10 mouse cellular contexts compared by ENCODE assay signal in the genomic region with DNA sequence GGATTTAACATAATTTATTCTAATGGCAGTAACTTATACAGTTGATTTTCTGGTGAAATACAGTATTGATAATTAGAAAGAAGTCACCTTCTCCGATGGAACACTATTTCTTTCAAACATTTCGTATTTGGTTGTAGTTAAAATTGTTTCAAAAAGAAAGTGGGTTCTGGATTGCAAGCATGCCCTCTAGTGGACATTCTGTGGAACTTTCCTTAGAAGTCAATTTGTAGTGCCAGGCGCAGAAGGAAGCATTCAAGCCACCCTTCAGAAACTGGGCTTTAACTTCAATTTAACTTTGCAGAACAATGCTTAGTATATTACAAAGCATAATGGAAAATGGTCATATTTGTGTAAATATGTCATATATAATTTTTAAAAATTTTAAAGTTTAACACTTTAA.
A peak's percentile ranks its signal among the peaks of the same experiment; 100 is the strongest.
DNase-seq lines count a peak whose midpoint lies in the region; ATAC-seq lines count a peak whose summit lies in the region.
"Had no signal": no experiment of that assay in that cellular context is flagged by ENCODE, and none has a peak within 500 bp of the region (broad histone marks: within the 10 kb centered on the region; RNA-seq: fewer than 3 reads in every experiment).

No protein-coding gene starts in this region.

- H3K9ac ChIP-seq in midbrain, embryonic 14.5 days (replicated peaks; ENCODE audit: low read length) = no peak overlapping the region
- no peak overlapping the region for H3K9ac ChIP-seq in midbrain, embryonic 15.5 days
- H3K9ac ChIP-seq: embryonic facial prominence, embryonic 12.5 days; limb, embryonic 13.5 days had no signal

- H3K27me3 ChIP-seq in heart, embryonic 10.5 days (ENCODE audit: insufficient read depth, poor library complexity, severe bottlenecking) = no peaks in the 10 kb centered on the region
- H3K27me3 ChIP-seq in midbrain, embryonic 14.5 days (ENCODE audit: control insufficient read depth, insufficient read depth, low read length) = no peaks in the 10 kb centered on the region
- no peaks in the 10 kb centered on the region for H3K27me3 ChIP-seq in midbrain, embryonic 15.5 days (replicated peaks)
- H3K27me3 ChIP-seq: embryonic facial prominence, embryonic 12.5 days; limb, embryonic 13.5 days had no signal

- no peak for ATAC-seq in midbrain, embryonic 14.5 days (ENCODE audit: low FRiP score, low TSS enrichment)
- no peak for ATAC-seq in midbrain, embryonic 15.5 days (replicated peaks)
- no peak for ATAC-seq in inflammation-experienced regulatory T-cells, adult 6 months

- no peak overlapping the region for H3K27ac ChIP-seq in heart, embryonic 10.5 days
- no peak overlapping the region for H3K27ac ChIP-seq in midbrain, embryonic 14.5 days (replicated peaks; ENCODE audit: low read depth, low read length)
- no peak overlapping the region for H3K27ac ChIP-seq in midbrain, embryonic 15.5 days
- H3K27ac ChIP-seq: embryonic facial prominence, embryonic 12.5 days; limb, embryonic 13.5 days had no signal

- no peak overlapping the region for H3K4me3 ChIP-seq in heart, embryonic 10.5 days
- no peak overlapping the region for H3K4me3 ChIP-seq in midbrain, embryonic 14.5 days (replicated peaks; ENCODE audit: low read depth, low read length)
- H3K4me3 ChIP-seq in midbrain, embryonic 15.5 days = no peak overlapping the region
- H3K4me3 ChIP-seq: embryonic facial prominence, embryonic 12.5 days; limb, embryonic 13.5 days had no signal

- no peaks in the 10 kb centered on the region for H3K9me3 ChIP-seq in heart, embryonic 10.5 days
- H3K9me3 ChIP-seq in midbrain, embryonic 14.5 days (ENCODE audit: control insufficient read depth, low read length) = no peaks in the 10 kb centered on the region
- no peaks in the 10 kb centered on the region for H3K9me3 ChIP-seq in midbrain, embryonic 15.5 days
- H3K9me3 ChIP-seq: embryonic facial prominence, embryonic 12.5 days; limb, embryonic 13.5 days had no signal

- no peaks in the 10 kb centered on the region for H3K4me1 ChIP-seq in heart, embryonic 10.5 days
- peaks cover 6% of the 10 kb centered on the region; the same call in 1 of the 2 replicates for H3K4me1 ChIP-seq in midbrain, embryonic 14.5 days (ENCODE audit: control insufficient read depth, insufficient read depth, low read length)
- H3K4me1 ChIP-seq in midbrain, embryonic 15.5 days = peaks cover 7% of the 10 kb centered on the region; the same call in 1 of the 2 replicates
- H3K4me1 ChIP-seq: embryonic facial prominence, embryonic 12.5 days; limb, embryonic 13.5 days had no signal

- DNase-seq in heart, adult 8-10 months (ENCODE audit: low spot score) = peak; percentile 19
- no peak for DNase-seq in heart, embryonic 10.5 days (ENCODE audit: low spot score)
- DNase-seq in midbrain, embryonic 14.5 days = peak; percentile 82
- peak; percentile 46 for DNase-seq in R1 (ENCODE audit: low read depth, low spot score)
- peak; percentile 16 for DNase-seq in large intestine, adult 2 months (ENCODE audit: low read depth, low spot score)
- no peak for DNase-seq in testis, postnatal 10 days (ENCODE audit: low spot score)

- 0 out of 2 replicates have a peak, but pooled peaks cover 4% of the 10 kb centered on the region for H3K36me3 ChIP-seq in heart, embryonic 10.5 days
- no peaks in the 10 kb centered on the region for H3K36me3 ChIP-seq in midbrain, embryonic 14.5 days (ENCODE audit: control insufficient read depth, insufficient read depth, low read length)
- no peaks in the 10 kb centered on the region for H3K36me3 ChIP-seq in midbrain, embryonic 15.5 days (replicated peaks)
- H3K36me3 ChIP-seq: embryonic facial prominence, embryonic 12.5 days; limb, embryonic 13.5 days had no signal

- WGBS in heart, embryonic 10.5 days = 21% methylated on average over 3 of the region's 3 CpGs
- 17% methylated on average over 3 of the region's 3 CpGs for WGBS in midbrain, embryonic 14.5 days
- 12% methylated on average over 3 of the region's 3 CpGs for WGBS in midbrain, embryonic 15.5 days
- 22% methylated on average over 3 of the region's 3 CpGs for WGBS in large intestine, adult 2 months

- no peak overlapping the region for H3K4me2 ChIP-seq in midbrain, embryonic 14.5 days (ENCODE audit: low read length)
- no peak overlapping the region for H3K4me2 ChIP-seq in midbrain, embryonic 15.5 days
- H3K4me2 ChIP-seq: embryonic facial prominence, embryonic 12.5 days; limb, embryonic 13.5 days had no signal

Comparison
In these comparisons a context has a peak if more than half of its experiments do, and no peak if none do; other contexts are left out.
1. DNase-seq: peak in heart, adult 8-10 months (single experiment), midbrain, embryonic 14.5 days (single experiment), R1 (single experiment) and large intestine, adult 2 months (single experiment); none in heart, embryonic 10.5 days (single experiment) and testis, postnatal 10 days (single experiment).